Mouse (Mus musculus) embryonic facial prominence, embryonic 12.5 days (tissue): ENCODE results near the gene Crip3. TPM values are rescaled to one million over a fixed set of nuclear protein-coding genes. Genes with fewer than 3 reads are reported as not detected.

Experiments
- ATAC-seq: fragments of 200-750 bp; cut with Nextera tagmentation; 2 replicates; pipeline ENCODE4 v1.8.0; 2017; ENCODE audit not compliant: insufficient number of reproducible peaks, insufficient read depth, low FRiP score, low TSS enrichment
- H3K27ac ChIP-seq: fragments of 300-500 bp; sonication (generic); 2 replicates; pipeline ENCODE4 v1.5.1; 2016; ENCODE audit warnings: mild to moderate bottlenecking
- H3K27me3 ChIP-seq: fragments of 300-500 bp; sonication (generic); 2 replicates; pipeline ENCODE4 v1.6.1; 2016; ENCODE audit warnings: mild to moderate bottlenecking, moderate library complexity
- H3K36me3 ChIP-seq: fragments of 300-500 bp; sonication (generic); 2 replicates; pipeline ENCODE4 v1.6.1; 2016; ENCODE audit warnings: mild to moderate bottlenecking
- H3K4me1 ChIP-seq: fragments of 300-500 bp; sonication (generic); 2 replicates; pipeline ENCODE4 v1.6.1; 2016
- H3K4me2 ChIP-seq: fragments of 300-500 bp; sonication (generic); replicated peaks from 2 replicates; pipeline ENCODE4 v1.6.1; 2016; ENCODE audit warnings: mild to moderate bottlenecking, moderate library complexity
- H3K4me3 ChIP-seq: fragments of 300-500 bp; sonication (generic); 2 replicates; pipeline ENCODE4 v1.5.1; 2016; ENCODE audit warnings: mild to moderate bottlenecking
- H3K9ac ChIP-seq: fragments of 300-500 bp; sonication (generic); 2 replicates; pipeline ENCODE4 v1.6.1; 2016; ENCODE audit warnings: mild to moderate bottlenecking, moderate library complexity
- H3K9me3 ChIP-seq: fragments of 300-500 bp; sonication (generic); 2 replicates; pipeline ENCODE4 v1.6.1; 2016; ENCODE audit warnings: mild to moderate bottlenecking, moderate library complexity
- WGBS: fragments of 180-500 bp; shearing (Covaris S2); methylation state at CpG from one replicate; pipeline ENCODE4 v1.1.7; 2016; 5-methylcytosine and 5-hydroxymethylcytosine counted together
- polyA plus RNA-seq: library from polyadenylated mRNA; unstranded; fragments of >200 nt; fragmentation: Nextera tagmentation; extraction: Ambion mirVana; gene quantifications from 2 replicates; pipeline ENCODE4 v1.2.1, GENCODE M21; 2016

Gene Crip3
- polyA plus RNA-seq: 1.0 and 1.2 TPM in 2 replicates

GRCm38 (mm10) chr17:46428761-46429414 is at the start of gene Crip3:
Gene Crip3, plus strand, starts transcription at chr17:46428926.
- 0 out of 2 replicates have a peak within 1 kb of the TSS, but pooled peaks have one; percentile 17 for H3K4me3 ChIP-seq

GRCm38 (mm10) chr17:46383294-46384060 is 45.2 kb upstream of the Crip3 start, which contains the start of gene Zfp318:
Gene Zfp318, plus strand, starts transcription at chr17:46383731.
- H3K4me1 ChIP-seq: peaks cover 14% of the 10 kb centered on the region
- peaks cover 12% of the 10 kb centered on the region for H3K36me3 ChIP-seq
- under 1% methylated on average over 81 of the region's 105 CpGs for WGBS
- peak within 1 kb of the TSS; percentile 99 for H3K9ac ChIP-seq
- peak within 1 kb of the TSS; percentile 92 for H3K27ac ChIP-seq
- peak within 1 kb of the TSS; percentile 76 for H3K4me2 ChIP-seq
- no peaks in the 10 kb centered on the region for H3K27me3 ChIP-seq
- H3K9me3 ChIP-seq: no peaks in the 10 kb centered on the region
- H3K4me3 ChIP-seq: peak within 1 kb of the TSS; percentile 94
- ATAC-seq: peak; percentile 95

More at GRCm38 (mm10) chr17:46428761-46429414, at the start of gene Crip3:
- peak within 1 kb of the TSS; percentile 48 for H3K4me2 ChIP-seq
- WGBS: 11% methylated on average over 16 of the region's 18 CpGs
- H3K36me3 ChIP-seq: no peaks in the 10 kb centered on the region
- H3K9ac ChIP-seq: no peak within 1 kb of the TSS
- no peak within 1 kb of the TSS for H3K27ac ChIP-seq
- ATAC-seq: no peak
- 0 out of 2 replicates have a peak, but pooled peaks cover 3% of the 10 kb centered on the region for H3K27me3 ChIP-seq
- no peaks in the 10 kb centered on the region for H3K9me3 ChIP-seq
- 0 out of 2 replicates have a peak, but pooled peaks cover 4% of the 10 kb centered on the region for H3K4me1 ChIP-seq

GRCm38 (mm10) chr17:46384061-46384801 is 44.5 kb upstream of the Crip3 start:
- Histone ChIP-seq H3K4me1 (peaks cover 14% of the 10 kb centered on the region), H3K36me3 (peaks cover 19% of the 10 kb centered on the region), H3K27me3 (no peaks in the 10 kb centered on the region), H3K4me3 (peak overlapping the region; percentile 94), H3K9ac (peak overlapping the region; percentile 99), H3K4me2 (peak overlapping the region; percentile 76), H3K9me3 (no peaks in the 10 kb centered on the region), H3K27ac (peak overlapping the region; percentile 92)
- ATAC-seq: no peak; the same call in none of the 2 replicates
- WGBS: under 1% methylated on average over 69 of the region's 70 CpGs

GRCm38 (mm10) chr17:46388200-46388599 is 40.5 kb upstream of the Crip3 start:
- WGBS: 87% methylated on average over 3 of the region's 3 CpGs
- no peak overlapping the region for H3K27ac ChIP-seq

GRCm38 (mm10) chr17:46393012-46393411 is 35.7 kb upstream of the Crip3 start:
- Histone ChIP-seq H3K9ac (no peak overlapping the region), H3K4me3 (no peak overlapping the region), H3K4me1 (no peaks in the 10 kb centered on the region), H3K4me2 (no peak overlapping the region), H3K9me3 (no peaks in the 10 kb centered on the region), H3K36me3 (peaks cover 38% of the 10 kb centered on the region), H3K27ac (no peak overlapping the region), H3K27me3 (no peaks in the 10 kb centered on the region)
- no peak for ATAC-seq
- whole genome bisulfite sequencing: 35% methylated on average over 2 of the region's 2 CpGs

More at GRCm38 (mm10) chr17:46388200-46388599, 40.5 kb upstream of the Crip3 start:
- Histone ChIP-seq H3K4me1 (peaks cover 14% of the 10 kb centered on the region), H3K9me3 (no peaks in the 10 kb centered on the region), H3K9ac (no peak overlapping the region), H3K27me3 (no peaks in the 10 kb centered on the region), H3K4me3 (no peak overlapping the region), H3K4me2 (no peak overlapping the region), H3K36me3 (peaks cover 32% of the 10 kb centered on the region)
- no peak for ATAC-seq

- H3K9me3 ChIP-seq: no peaks in the 10 kb centered on the region
- no peak for ATAC-seq
- H3K4me3 ChIP-seq: no peak overlapping the region
- H3K36me3 ChIP-seq: peaks cover 36% of the 10 kb centered on the region
- no peaks in the 10 kb centered on the region for H3K27me3 ChIP-seq
- WGBS: 87% methylated on average over 1 of the region's 1 CpGs
- no peak overlapping the region for H3K4me2 ChIP-seq
- no peak overlapping the region for H3K27ac ChIP-seq
- H3K4me1 ChIP-seq: no peaks in the 10 kb centered on the region
- no peak overlapping the region for H3K9ac ChIP-seq
Observed at GRCm38 (mm10) chr17:46394631-46395030, 34.1 kb upstream of the Crip3 start.

GRCm38 (mm10) chr17:46408478-46408877 is 20.2 kb upstream of the Crip3 start:
- H3K9me3 ChIP-seq: no peaks in the 10 kb centered on the region
- no peak for ATAC-seq
- H3K4me2 ChIP-seq: no peak overlapping the region
- 39% methylated on average over 3 of the region's 3 CpGs for WGBS
- H3K36me3 ChIP-seq: peaks cover 57% of the 10 kb centered on the region
- no peak overlapping the region for H3K4me3 ChIP-seq
- no peaks in the 10 kb centered on the region for H3K27me3 ChIP-seq
- H3K27ac ChIP-seq: no peak overlapping the region
- no peak overlapping the region for H3K9ac ChIP-seq
- H3K4me1 ChIP-seq: no peaks in the 10 kb centered on the region

GRCm38 (mm10) chr17:46418628-46419027 is 10.1 kb upstream of the Crip3 start:
- WGBS: 77% methylated on average over 5 of the region's 5 CpGs

GRCm38 (mm10) chr17:46419717-46420116 is 9.0 kb upstream of the Crip3 start:
- Histone ChIP-seq H3K27ac (no peak overlapping the region), H3K9ac (no peak overlapping the region), H3K4me3 (no peak overlapping the region), H3K4me2 (no peak overlapping the region), H3K4me1 (no peaks in the 10 kb centered on the region), H3K27me3 (no peaks in the 10 kb centered on the region), H3K36me3 (peaks cover 4% of the 10 kb centered on the region; the same call in 1 of the 2 replicates), H3K9me3 (no peaks in the 10 kb centered on the region)
- no peak for ATAC-seq

More at GRCm38 (mm10) chr17:46418628-46419027, 10.1 kb upstream of the Crip3 start:
- H3K4me1 ChIP-seq: no peaks in the 10 kb centered on the region
- no peak overlapping the region for H3K27ac ChIP-seq
- H3K9me3 ChIP-seq: no peaks in the 10 kb centered on the region
- H3K36me3 ChIP-seq: peaks cover 11% of the 10 kb centered on the region; the same call in 1 of the 2 replicates
- H3K27me3 ChIP-seq: no peaks in the 10 kb centered on the region
- no peak overlapping the region for H3K9ac ChIP-seq
- ATAC-seq: no peak
- no peak overlapping the region for H3K4me2 ChIP-seq
- H3K4me3 ChIP-seq: no peak overlapping the region

GRCm38 (mm10) chr17:46426496-46426895 is 2.2 kb upstream of the Crip3 start:
- H3K27ac ChIP-seq: no peak overlapping the region
- H3K4me1 ChIP-seq: no peaks in the 10 kb centered on the region
- no peak overlapping the region for H3K4me3 ChIP-seq
- no peak overlapping the region for H3K4me2 ChIP-seq
- H3K36me3 ChIP-seq: no peaks in the 10 kb centered on the region
- no peaks in the 10 kb centered on the region for H3K9me3 ChIP-seq
- no peak for ATAC-seq
- H3K27me3 ChIP-seq: 0 out of 2 replicates have a peak, but pooled peaks cover 3% of the 10 kb centered on the region
- H3K9ac ChIP-seq: no peak overlapping the region

- H3K4me1 ChIP-seq: 0 out of 2 replicates have a peak, but pooled peaks cover 11% of the 10 kb centered on the region
- WGBS: 7% methylated on average over 17 of the region's 17 CpGs
- H3K4me2 ChIP-seq: peak overlapping the region; percentile 47
- ATAC-seq: no peak
- no peaks in the 10 kb centered on the region for H3K36me3 ChIP-seq
- no peak overlapping the region for H3K27ac ChIP-seq
- no peaks in the 10 kb centered on the region for H3K9me3 ChIP-seq
- peak overlapping the region; percentile 21; the same call in 1 of the 2 replicates for H3K4me3 ChIP-seq
- H3K9ac ChIP-seq: 0 out of 2 replicates have a peak overlapping the region, but pooled peaks have one; percentile 33
- peaks cover 11% of the 10 kb centered on the region; the same call in 1 of the 2 replicates for H3K27me3 ChIP-seq
Observed at GRCm38 (mm10) chr17:46433627-46434026, 4.9 kb downstream of the Crip3 start.
